Mouse (Mus musculus) MEL (cell line): ENCODE results near the gene B3gntl1. TPM values are rescaled to one million over a fixed set of nuclear protein-coding genes. Genes with fewer than 3 reads are reported as not detected.

Source experiments
- DNase-seq: peaks from one replicate; pipeline ENCODE4 v3.0.0; 2011; ENCODE audit warnings: low read depth, low spot score
- H3K27ac ChIP-seq: 2 replicates; pipeline ENCODE4 v1.5.1; 2012; ENCODE audit warnings: low read depth, mild to moderate bottlenecking, control low read depth, low read length, moderate library complexity; ENCODE audit not compliant: control insufficient read depth
- H3K27me3 ChIP-seq, 2 experiments: fragments of 150-350 bp in 1 of 2; sonication (generic) in 1 of 2; 2 replicates each; pipeline ENCODE4 v1.6.1; 2012; ENCODE audit warnings: low read length in 2 of 2, mild to moderate bottlenecking in 2 of 2, improper control_type of control experiment in 1 of 2, moderate library complexity in 1 of 2; ENCODE audit not compliant: insufficient read depth in 2 of 2, control insufficient read depth in 1 of 2
- H3K36me3 ChIP-seq, 2 experiments: 2 replicates each; pipeline ENCODE4 v1.6.1; 2012 to 2014; ENCODE audit warnings: low read length in 2 of 2, improper control_type of control experiment in 1 of 2, inconsistent platforms in 1 of 2, mild to moderate bottlenecking in 1 of 2; ENCODE audit not compliant: insufficient read depth in 2 of 2, control insufficient read depth in 1 of 2
- H3K4me1 ChIP-seq, 2 experiments: fragments of 150-350 bp in 1 of 2; sonication (generic) in 1 of 2; 2 replicates each; pipeline ENCODE4 v1.6.1; 2012; ENCODE audit warnings: low read length in 2 of 2, improper control_type of control experiment in 1 of 2, mild to moderate bottlenecking in 1 of 2; ENCODE audit not compliant: insufficient read depth in 2 of 2, control insufficient read depth in 1 of 2
- H3K4me3 ChIP-seq, 2 experiments: fragments of 150-350 bp in 1 of 2; sonication (generic) in 1 of 2; 2 replicates each; pipeline ENCODE4 v1.5.1; 2012; ENCODE audit warnings: low read depth in 2 of 2, low read length in 2 of 2, mild to moderate bottlenecking in 2 of 2, moderate library complexity in 2 of 2, control low read depth in 1 of 2, improper control_type of control experiment in 1 of 2; ENCODE audit not compliant: control insufficient read depth in 1 of 2, insufficient read depth in 1 of 2
- H3K79me2 ChIP-seq: 2 replicates; pipeline ENCODE4 v1.6.1; 2012; ENCODE audit warnings: mild to moderate bottlenecking, low read length, moderate library complexity; ENCODE audit not compliant: control insufficient read depth, poor library complexity, insufficient read depth
- H3K9ac ChIP-seq: 2 replicates; pipeline ENCODE4 v1.6.1; 2012; ENCODE audit warnings: low read depth, mild to moderate bottlenecking, control low read depth, low read length, moderate library complexity; ENCODE audit not compliant: control insufficient read depth, poor library complexity, severe bottlenecking
- H3K9me3 ChIP-seq: fragments of 150-350 bp; sonication (generic); replicated peaks from 2 replicates; pipeline ENCODE4 v1.6.1; 2012; ENCODE audit warnings: mild to moderate bottlenecking, low read length, improper control_type of control experiment, moderate library complexity; ENCODE audit not compliant: insufficient read depth
- BHLHE40 ChIP-seq: IDR thresholded peaks from 2 replicates; pipeline ENCODE4 v1.6.1; 2012; ENCODE audit warnings: low read depth, mild to moderate bottlenecking, inconsistent platforms, low read length, improper control_type of control experiment, borderline replicate concordance
- CHD1 ChIP-seq: IDR thresholded peaks from 2 replicates; pipeline ENCODE4 v1.6.1; 2012; ENCODE audit warnings: low read depth, mild to moderate bottlenecking, inconsistent platforms, low read length, improper control_type of control experiment
- CHD2 ChIP-seq: IDR thresholded peaks from 2 replicates; pipeline ENCODE4 v1.6.1; 2011; ENCODE audit warnings: low read length, improper control_type of control experiment
- E2F4 ChIP-seq: IDR thresholded peaks from 2 replicates; pipeline ENCODE4 v1.6.1; 2011; ENCODE audit warnings: low read depth, low read length, improper control_type of control experiment, borderline replicate concordance
- ELF1 ChIP-seq: IDR thresholded peaks from 2 replicates; pipeline ENCODE4 v1.6.1; 2014; ENCODE audit warnings: low read depth, mild to moderate bottlenecking, inconsistent platforms, low read length, improper control_type of control experiment, moderate library complexity
- EP300 ChIP-seq, 2 experiments: IDR thresholded peaks; 2 replicates each; pipeline ENCODE4 v1.6.1; 2011; ENCODE audit warnings: improper control_type of control experiment in 2 of 2, low read length in 2 of 2, low read depth in 1 of 2, mild to moderate bottlenecking in 1 of 2
- ETS1 ChIP-seq: IDR thresholded peaks from 2 replicates; pipeline ENCODE4 v1.6.1; 2012; ENCODE audit warnings: low read depth, mild to moderate bottlenecking, inconsistent platforms, low read length, improper control_type of control experiment, moderate library complexity
- GATA1 ChIP-seq: IDR thresholded peaks from 2 replicates; pipeline ENCODE4 v1.6.1; 2011; ENCODE audit warnings: low read depth, low read length, improper control_type of control experiment
- JUND ChIP-seq: IDR thresholded peaks from 2 replicates; pipeline ENCODE4 v1.6.1; 2011; ENCODE audit warnings: low read depth, mild to moderate bottlenecking, improper control_type of control experiment, low read length
- MAFK ChIP-seq: IDR thresholded peaks from 2 replicates; pipeline ENCODE4 v1.6.1; 2011; ENCODE audit warnings: low read depth, mild to moderate bottlenecking, low read length, improper control_type of control experiment, borderline replicate concordance
- MYB ChIP-seq: IDR thresholded peaks from 2 replicates; pipeline ENCODE4 v1.6.1; 2011; ENCODE audit warnings: mild to moderate bottlenecking, low read depth, low read length, improper control_type of control experiment
- NELFE ChIP-seq: IDR thresholded peaks from 2 replicates; pipeline ENCODE4 v1.6.1; 2011; ENCODE audit warnings: low read depth, low read length, improper control_type of control experiment
- TAL1 ChIP-seq: IDR thresholded peaks from 2 replicates; pipeline ENCODE4 v1.6.1; 2012; ENCODE audit warnings: mild to moderate bottlenecking, inconsistent platforms, low read length, moderate library complexity, mixed read lengths
- TBP ChIP-seq: IDR thresholded peaks from 2 replicates; pipeline ENCODE4 v1.8.0; 2011; ENCODE audit warnings: low read depth, low read length, improper control_type of control experiment
- UBTF ChIP-seq: IDR thresholded peaks from 2 replicates; pipeline ENCODE4 v1.6.1; 2012; ENCODE audit warnings: low read depth, mild to moderate bottlenecking, inconsistent platforms, low read length, improper control_type of control experiment, moderate library complexity, borderline replicate concordance; ENCODE audit not compliant: insufficient read depth
- USF1 ChIP-seq: IDR thresholded peaks from 2 replicates; pipeline ENCODE4 v1.6.1; 2014; ENCODE audit warnings: low read depth, mild to moderate bottlenecking, inconsistent platforms, low read length, improper control_type of control experiment, moderate library complexity
- USF2 ChIP-seq, 2 experiments: IDR thresholded peaks; 2 replicates each; pipeline ENCODE4 v1.6.1; 2011 to 2012; ENCODE audit warnings: improper control_type of control experiment in 2 of 2, low read length in 2 of 2, borderline replicate concordance in 1 of 2, inconsistent platforms in 1 of 2, low read depth in 1 of 2, mild to moderate bottlenecking in 1 of 2; ENCODE audit not compliant: insufficient read depth in 1 of 2
- ZMIZ1 ChIP-seq: IDR thresholded peaks from 2 replicates; pipeline ENCODE4 v1.6.1; 2012; ENCODE audit warnings: low read depth, mild to moderate bottlenecking, inconsistent platforms, low read length, improper control_type of control experiment, moderate library complexity
- ZNF384 ChIP-seq: IDR thresholded peaks from 2 replicates; pipeline ENCODE4 v1.6.1; 2012; ENCODE audit warnings: low read depth, mild to moderate bottlenecking, inconsistent platforms, low read length, improper control_type of control experiment
- polyA plus RNA-seq, 2 experiments: library from polyadenylated mRNA; stranded (reverse) in 1 of 2; unstranded in 1 of 2; fragments of >175 nt in 1 of 2; fragments of >200 nt in 1 of 2; gene quantifications; 2 replicates each; pipeline versions ENCODE4 v1.2.1 to v1.2.4; 2012; ENCODE audit warnings: low replicate concordance in 2 of 2, low read depth in 1 of 2; ENCODE audit not compliant: insufficient read length in 2 of 2, insufficient read depth in 1 of 2, missing spikeins in 1 of 2
- total RNA-seq: library from RNA; depleted of rRNA; stranded (reverse); fragments of 300-350 nt; gene quantifications from 2 replicates; pipeline ENCODE4 v1.2.3, GENCODE M21; 2012

B3gntl1 gene
- total and polyA plus RNA-seq, 3 experiments = 4.7 to 5.6 TPM; not detected in 1

- H3K79me2 ChIP-seq = no peaks in the 10 kb centered on the region; the same call in 1 of the 2 replicates
- H3K9ac ChIP-seq = peak overlapping the region; percentile 70
- H3K9me3 ChIP-seq = no peaks in the 10 kb centered on the region
- peaks cover 0 to 9% of the 10 kb centered on the region in 2 experiments; a peak in 2 of 4 replicates for H3K36me3 ChIP-seq
- H3K27me3 ChIP-seq = no peaks in the 10 kb centered on the region
- peak overlapping the region; percentile 79 for H3K27ac ChIP-seq
- H3K4me1 ChIP-seq = peaks cover 6 to 8% of the 10 kb centered on the region in 2 experiments
- DNase-seq = no peak
- peak; percentile 2; the same call in 1 of the 2 replicates for TF ChIP-seq GATA1
- TF ChIP-seq BHLHE40 = no peak
- H3K4me3 ChIP-seq = peak overlapping the region; percentile 54 to 70
These were observed 676 bp upstream of the B3gntl1 start for GRCm38 (mm10) chr11:121673629-121674028.

- no peak for DNase-seq
- H3K79me2 ChIP-seq = no peaks in the 10 kb centered on the region; the same call in 1 of the 2 replicates
- TF ChIP-seq NELFE (no peak), ELF1 (no peak), USF1 (no peak), EP300 (IDR thresholded peaks at IDR 0.05; ENCODE audit: low read depth in 1 of 2, low read length in 2 of 2) (peak in 1 of 2 experiments; percentile 63; a peak in 3 of 4 replicates), MYB (no peak), GATA1 (peak; percentile 66), BHLHE40 (no peak), TBP (0 out of 2 replicates have a peak, but pooled peaks have one; percentile 4), USF2 (IDR thresholded peaks at IDR 0.05; ENCODE audit: borderline replicate concordance in 1 of 2, insufficient read depth in 1 of 2, low read depth in 1 of 2, low read length in 2 of 2) (no peak), ZMIZ1 (no peak; the same call in 1 of the 2 replicates), CHD1 (0 out of 2 replicates have a peak, but pooled peaks have one; percentile 38), E2F4 (no peak), UBTF (no peak; the same call in 1 of the 2 replicates), MAFK (no peak), JUND (peak; percentile 85), CHD2 (no peak), ETS1 (peak; percentile 47; the same call in 1 of the 2 replicates), TAL1 (no peak), ZNF384 (0 out of 2 replicates have a peak, but pooled peaks have one; percentile 23)
- H3K27ac ChIP-seq = peak overlapping the region; percentile 56
- H3K4me1 ChIP-seq = peaks cover 6 to 8% of the 10 kb centered on the region in 2 experiments
- H3K27me3 ChIP-seq = no peaks in the 10 kb centered on the region
- H3K4me3 ChIP-seq = peak overlapping the region; percentile 70 to 81
- no peaks in the 10 kb centered on the region for H3K9me3 ChIP-seq
- H3K9ac ChIP-seq = peak overlapping the region; percentile 70
- peaks cover 0 to 9% of the 10 kb centered on the region in 2 experiments; a peak in 2 of 4 replicates for H3K36me3 ChIP-seq
These were observed 502 bp downstream of the B3gntl1 start for GRCm38 (mm10) chr11:121672312-121672989.
